Mouse (Mus musculus) MEL (cell line): Measurements from ENCODE around the gene Tbc1d14.

Experiments
- CHD1 ChIP-seq: IDR thresholded peaks from 2 replicates; pipeline ENCODE4 v1.6.1; 2012; ENCODE audit warnings: low read depth, mild to moderate bottlenecking, inconsistent platforms, low read length, improper control_type of control experiment
- MAX ChIP-seq: IDR thresholded peaks from 2 replicates; pipeline ENCODE4 v1.6.1; 2011; ENCODE audit warnings: low read length, improper control_type of control experiment
- ZNF384 ChIP-seq: IDR thresholded peaks from 2 replicates; pipeline ENCODE4 v1.6.1; 2012; ENCODE audit warnings: low read depth, mild to moderate bottlenecking, inconsistent platforms, low read length, improper control_type of control experiment

DNA sequence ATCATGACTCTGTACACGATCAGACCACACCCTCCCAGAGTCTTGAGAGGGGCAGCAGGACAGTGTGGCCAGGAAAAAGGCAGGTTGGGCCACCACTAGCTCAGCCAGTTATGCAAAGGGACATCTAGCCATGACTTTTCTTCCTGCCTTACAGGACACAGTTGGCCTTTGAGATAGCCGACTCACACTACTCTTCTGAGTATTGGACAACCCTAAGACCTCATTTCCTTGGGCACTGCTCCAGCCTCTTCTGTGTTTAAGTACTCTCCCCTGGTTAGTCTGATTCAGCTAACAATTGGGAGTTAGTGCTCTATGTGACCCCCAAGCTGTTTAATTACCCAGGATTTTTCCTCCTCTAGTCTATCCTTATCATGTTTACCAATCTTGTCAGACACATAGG lies 113.3 kb downstream of the Tbc1d14 start:
- no peak for TF ChIP-seq ZNF384
- no peak for TF ChIP-seq CHD1
- no peak for TF ChIP-seq MAX
